Mouse (Mus musculus): ENCODE measurements around the gene Eva1c. TPM values are rescaled to one million over a fixed set of nuclear protein-coding genes. Genes with fewer than 3 reads are reported as not detected.
A peak's percentile ranks its signal among the peaks of the same experiment; 100 is the strongest.

The Eva1c gene
- polyA plus RNA-seq, 1 experiment from 2014 or later = 3.1 TPM

- no peak overlapping the region for H3K27ac ChIP-seq
- WGBS = 90% methylated on average over 5 of the region's 5 CpGs
- H3K9me3 ChIP-seq (ENCODE audit: control insufficient read depth, low read length) = no peaks in the 10 kb centered on the region
- H3K27me3 ChIP-seq (ENCODE audit: control insufficient read depth, insufficient read depth, low read length) = no peaks in the 10 kb centered on the region
- no peak overlapping the region for H3K4me2 ChIP-seq (replicated peaks)
- peaks cover 86% of the 10 kb centered on the region for H3K36me3 ChIP-seq (replicated peaks; ENCODE audit: control insufficient read depth, insufficient read depth)
- ATAC-seq (ENCODE audit: low FRiP score) (no peak), DNase-seq (ENCODE audit: low spot score) (no peak)
- H3K4me1 ChIP-seq (replicated peaks; ENCODE audit: control insufficient read depth, insufficient read depth, low read length) = no peaks in the 10 kb centered on the region
- H3K4me3 ChIP-seq (replicated peaks; ENCODE audit: low read length) = no peak overlapping the region
- H3K9ac ChIP-seq = no peak overlapping the region
Measured at GRCm38 (mm10) chr16:90798848-90799247, 27.7 kb upstream of the Eva1c start.

DNA sequence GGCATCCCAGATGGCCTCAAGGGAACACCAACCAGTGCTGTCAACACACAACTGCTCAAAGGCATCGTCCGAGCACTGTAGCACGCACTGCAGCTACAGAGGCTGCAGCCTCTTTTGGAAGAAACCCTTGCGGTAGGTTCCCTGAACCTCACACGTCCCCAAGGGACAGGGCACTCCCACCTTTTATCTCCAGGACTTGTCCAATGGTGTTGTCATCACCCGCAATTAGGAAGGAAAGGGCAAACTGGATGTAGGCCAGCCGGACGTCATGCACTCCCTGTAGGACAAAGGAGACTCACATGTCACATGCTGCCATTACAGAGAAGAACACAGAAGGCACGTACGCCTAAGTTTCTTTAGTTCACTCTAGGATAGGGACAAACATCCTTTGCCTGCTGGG, 26.7 kb upstream of the Eva1c start:
- Histone ChIP-seq H3K4me1 (replicated peaks; ENCODE audit: control insufficient read depth, insufficient read depth, low read length) (no peaks in the 10 kb centered on the region), H3K36me3 (replicated peaks; ENCODE audit: control insufficient read depth, insufficient read depth) (peaks cover 86% of the 10 kb centered on the region), H3K27me3 (ENCODE audit: control insufficient read depth, insufficient read depth, low read length) (no peaks in the 10 kb centered on the region), H3K4me3 (replicated peaks; ENCODE audit: low read length) (no peak overlapping the region), H3K9ac (no peak overlapping the region), H3K4me2 (replicated peaks) (no peak overlapping the region), H3K9me3 (ENCODE audit: control insufficient read depth, low read length) (no peaks in the 10 kb centered on the region), H3K27ac (no peak overlapping the region)
- 89% methylated on average over 10 of the region's 10 CpGs for WGBS
- ATAC-seq (ENCODE audit: low FRiP score) (no peak), DNase-seq (ENCODE audit: low spot score) (no peak)

DNA sequence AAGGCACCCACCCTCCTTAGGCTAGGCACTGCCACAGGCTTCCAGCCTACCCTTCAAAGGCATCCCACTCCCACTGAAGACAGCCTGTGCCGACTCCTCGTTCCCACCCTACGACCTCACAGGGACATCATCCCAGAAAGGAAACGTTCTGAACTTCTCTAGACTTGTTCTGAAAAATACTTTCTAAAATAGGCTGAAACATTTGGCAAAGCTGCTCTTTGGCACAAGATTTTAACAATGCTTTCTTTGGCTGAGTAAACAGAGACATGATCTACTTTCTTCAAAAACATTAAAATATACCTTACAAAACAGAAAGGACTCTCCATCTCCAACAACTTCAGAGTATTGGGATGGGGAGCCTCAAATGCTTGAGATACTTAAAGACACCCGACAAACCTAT, 25.3 kb upstream of the Eva1c start:
- Histone ChIP-seq H3K9ac (no peak overlapping the region), H3K36me3 (replicated peaks; ENCODE audit: control insufficient read depth, insufficient read depth) (peaks cover 78% of the 10 kb centered on the region), H3K4me2 (replicated peaks) (no peak overlapping the region), H3K4me1 (replicated peaks; ENCODE audit: control insufficient read depth, insufficient read depth, low read length) (no peaks in the 10 kb centered on the region), H3K4me3 (replicated peaks; ENCODE audit: low read length) (no peak overlapping the region), H3K27me3 (ENCODE audit: control insufficient read depth, insufficient read depth, low read length) (no peaks in the 10 kb centered on the region), H3K27ac (no peak overlapping the region), H3K9me3 (ENCODE audit: control insufficient read depth, low read length) (no peaks in the 10 kb centered on the region)
- ATAC-seq (ENCODE audit: low FRiP score) = no peak
- DNase-seq (ENCODE audit: low spot score) = no peak
- 94% methylated on average over 5 of the region's 5 CpGs for WGBS

DNA sequence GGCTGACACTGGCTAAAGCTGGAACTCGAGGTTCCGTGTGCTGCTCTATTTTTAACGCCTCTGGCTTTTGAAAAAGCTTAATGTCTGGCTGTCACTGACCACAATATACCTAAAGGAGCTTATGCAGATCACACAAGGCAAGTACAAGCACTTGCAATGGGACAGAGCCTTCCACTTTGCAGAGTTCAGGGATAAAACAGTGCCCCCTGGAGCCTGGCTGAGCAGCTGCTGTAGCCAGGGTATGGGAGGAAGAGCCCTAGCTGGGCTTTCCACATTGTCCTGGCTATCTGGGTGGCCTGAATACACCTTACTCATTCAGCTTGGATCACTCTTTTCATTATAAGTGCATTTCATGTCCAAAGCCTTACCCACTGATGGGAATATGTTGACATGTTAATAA, 24.6 kb upstream of the Eva1c start:
- Histone ChIP-seq H3K4me1 (replicated peaks; ENCODE audit: control insufficient read depth, insufficient read depth, low read length) (no peaks in the 10 kb centered on the region), H3K4me2 (replicated peaks) (no peak overlapping the region), H3K36me3 (replicated peaks; ENCODE audit: control insufficient read depth, insufficient read depth) (peaks cover 71% of the 10 kb centered on the region), H3K9me3 (ENCODE audit: control insufficient read depth, low read length) (no peaks in the 10 kb centered on the region), H3K27ac (no peak overlapping the region), H3K27me3 (ENCODE audit: control insufficient read depth, insufficient read depth, low read length) (no peaks in the 10 kb centered on the region), H3K4me3 (replicated peaks; ENCODE audit: low read length) (no peak overlapping the region), H3K9ac (no peak overlapping the region)
- 86% methylated on average over 3 of the region's 3 CpGs for WGBS
- ATAC-seq (ENCODE audit: low FRiP score) = no peak
- DNase-seq (ENCODE audit: low spot score) = no peak

- Histone ChIP-seq H3K27me3 (ENCODE audit: control insufficient read depth, insufficient read depth, low read length) (no peaks in the 10 kb centered on the region), H3K9ac (no peak overlapping the region), H3K9me3 (ENCODE audit: control insufficient read depth, low read length) (no peaks in the 10 kb centered on the region), H3K4me3 (replicated peaks; ENCODE audit: low read length) (no peak overlapping the region), H3K4me2 (replicated peaks) (no peak overlapping the region), H3K36me3 (replicated peaks; ENCODE audit: control insufficient read depth, insufficient read depth) (peaks cover 47% of the 10 kb centered on the region), H3K27ac (no peak overlapping the region), H3K4me1 (replicated peaks; ENCODE audit: control insufficient read depth, insufficient read depth, low read length) (0 out of 2 replicates have a peak, but pooled peaks cover 8% of the 10 kb centered on the region)
- ATAC-seq (ENCODE audit: low FRiP score) (no peak), DNase-seq (ENCODE audit: low spot score) (no peak)
- WGBS = 94% methylated on average over 5 of the region's 5 CpGs
Measured at GRCm38 (mm10) chr16:90804466-90804865, 22.1 kb upstream of the Eva1c start.

DNA sequence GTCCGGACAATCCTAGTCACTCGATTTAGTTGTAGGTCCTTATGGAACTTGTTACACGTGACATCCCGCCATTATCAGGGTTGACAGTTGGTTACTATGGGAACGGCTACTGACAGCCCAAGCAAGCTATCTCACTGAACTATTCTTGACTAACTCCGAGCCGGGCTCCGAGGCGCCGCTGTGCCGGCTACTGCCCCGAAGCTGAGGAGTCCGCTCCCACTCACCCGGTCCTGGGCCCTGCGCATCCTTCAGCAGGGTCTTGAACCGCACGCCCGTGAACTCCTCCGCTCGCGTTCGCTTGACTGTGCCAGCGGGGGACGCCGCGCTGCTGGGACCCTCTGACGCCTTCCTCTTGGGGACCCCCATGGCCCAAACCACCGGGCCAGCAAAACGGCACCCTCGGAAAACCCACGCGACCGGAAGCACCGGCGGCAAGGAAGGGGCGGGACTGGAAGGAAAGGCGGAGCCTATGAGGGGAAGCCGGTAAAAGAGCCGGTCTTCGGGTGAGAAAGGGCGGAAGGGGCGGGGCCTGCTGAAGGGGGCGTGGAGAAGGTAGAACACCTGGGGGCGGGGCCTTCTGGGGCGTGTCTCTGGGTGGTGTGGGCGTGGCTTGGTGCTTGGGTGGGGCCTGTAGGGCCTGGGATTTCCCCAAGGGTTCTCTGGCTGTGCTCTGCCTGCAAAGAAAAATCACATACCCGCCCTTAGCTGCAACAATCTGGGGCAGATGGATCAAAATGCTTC, 16.4 kb upstream of the Eva1c start, which contains the start of gene Urb1:
Urb1 (minus strand) TSS at position 439 of the 741 bp plus-strand sequence.
- Histone ChIP-seq H3K27ac (peak within 1 kb of the TSS; percentile 61), H3K4me2 (replicated peaks) (peak within 1 kb of the TSS; percentile 63), H3K9ac (peak within 1 kb of the TSS; percentile 51), H3K27me3 (ENCODE audit: control insufficient read depth, insufficient read depth, low read length) (no peaks in the 10 kb centered on the region), H3K4me3 (replicated peaks; ENCODE audit: low read length) (peak within 1 kb of the TSS; percentile 56), H3K36me3 (replicated peaks; ENCODE audit: control insufficient read depth, insufficient read depth) (peaks cover 3% of the 10 kb centered on the region), H3K9me3 (ENCODE audit: control insufficient read depth, low read length) (no peaks in the 10 kb centered on the region), H3K4me1 (replicated peaks; ENCODE audit: control insufficient read depth, insufficient read depth, low read length) (peaks cover 18% of the 10 kb centered on the region)
- ATAC-seq (ENCODE audit: low FRiP score) (peak; percentile 96), DNase-seq (ENCODE audit: low spot score) (peak; percentile 93)
- WGBS = under 1% methylated on average over 47 of the region's 47 CpGs

DNA sequence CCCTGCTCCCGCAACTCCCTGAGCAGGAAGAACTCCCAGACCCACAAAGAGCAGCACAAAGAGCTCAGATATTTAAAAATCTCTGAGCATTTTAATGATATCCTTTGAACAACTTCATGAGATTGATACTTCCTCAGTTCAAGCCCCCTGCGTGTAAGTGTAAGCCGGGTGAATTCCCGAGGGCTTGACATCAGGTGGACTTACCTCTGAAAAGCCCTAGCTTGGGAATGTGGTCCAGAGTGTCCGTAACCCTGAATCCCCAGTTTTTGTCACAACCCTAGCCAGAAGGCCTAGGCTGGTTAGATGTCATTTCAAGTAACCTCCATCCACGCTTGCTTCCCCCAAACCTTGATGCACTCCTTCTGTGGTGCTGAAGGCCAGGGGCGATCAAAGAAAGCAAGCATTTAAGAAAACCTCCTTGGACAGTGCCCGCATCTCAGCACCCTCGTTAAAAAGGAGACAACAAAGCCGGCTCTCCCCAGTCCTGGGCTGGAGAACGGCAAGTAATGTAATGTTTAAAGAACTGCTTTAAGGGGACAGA, 15.7 kb upstream of the Eva1c start:
- Histone ChIP-seq H3K9ac (peak overlapping the region; percentile 43), H3K4me2 (replicated peaks) (peak overlapping the region; percentile 63), H3K27me3 (ENCODE audit: control insufficient read depth, insufficient read depth, low read length) (no peaks in the 10 kb centered on the region), H3K4me3 (replicated peaks; ENCODE audit: low read length) (peak overlapping the region; percentile 56), H3K36me3 (replicated peaks; ENCODE audit: control insufficient read depth, insufficient read depth) (no peaks in the 10 kb centered on the region), H3K9me3 (ENCODE audit: control insufficient read depth, low read length) (no peaks in the 10 kb centered on the region), H3K4me1 (replicated peaks; ENCODE audit: control insufficient read depth, insufficient read depth, low read length) (peaks cover 18% of the 10 kb centered on the region), H3K27ac (peak overlapping the region; percentile 61)
- 47% methylated on average over 11 of the region's 11 CpGs for WGBS
- ATAC-seq (ENCODE audit: low FRiP score) (peak; percentile 13; the same call in 1 of the 2 replicates), DNase-seq (ENCODE audit: low spot score) (no peak)

GRCm38 (mm10) chr16:90812086-90812485, 14.4 kb upstream of the Eva1c start:
- H3K9me3 ChIP-seq (ENCODE audit: control insufficient read depth, low read length) = no peaks in the 10 kb centered on the region
- ATAC-seq (ENCODE audit: low FRiP score) = no peak
- no peak overlapping the region for H3K27ac ChIP-seq
- no peaks in the 10 kb centered on the region for H3K27me3 ChIP-seq (ENCODE audit: control insufficient read depth, insufficient read depth, low read length)
- H3K9ac ChIP-seq = no peak overlapping the region
- DNase-seq (ENCODE audit: low spot score) = no peak
- no peak overlapping the region for H3K4me3 ChIP-seq (replicated peaks; ENCODE audit: low read length)
- H3K4me1 ChIP-seq (replicated peaks; ENCODE audit: control insufficient read depth, insufficient read depth, low read length) = peaks cover 18% of the 10 kb centered on the region
- H3K36me3 ChIP-seq (replicated peaks; ENCODE audit: control insufficient read depth, insufficient read depth) = no peaks in the 10 kb centered on the region
- 88% methylated on average over 5 of the region's 5 CpGs for WGBS
- H3K4me2 ChIP-seq (replicated peaks) = no peak overlapping the region

DNA sequence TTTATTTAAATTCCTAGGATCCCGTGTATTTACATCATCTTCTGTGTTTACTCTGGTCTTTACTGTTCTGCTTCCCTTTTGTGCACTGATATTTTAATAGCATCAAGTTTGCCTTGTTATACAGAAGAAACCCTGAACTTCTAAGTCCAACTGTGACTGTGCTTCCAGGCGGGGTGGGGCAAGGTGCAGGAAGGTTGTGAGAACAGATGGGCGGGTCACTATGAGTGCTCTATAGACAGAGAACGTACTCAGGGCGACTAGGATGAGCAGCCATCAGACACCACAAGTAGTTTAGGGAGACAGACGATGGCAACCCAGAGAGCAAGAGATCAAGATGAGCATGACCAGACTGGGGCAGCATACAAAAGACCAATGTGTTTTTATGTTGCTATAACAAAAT, 6.2 kb upstream of the Eva1c start:
- ATAC-seq (ENCODE audit: low FRiP score) = no peak
- DNase-seq (ENCODE audit: low spot score) = no peak
- 86% methylated on average over 6 of the region's 6 CpGs for WGBS

More for the DNA sequence above, 6.2 kb upstream of the Eva1c start:
- Histone ChIP-seq H3K27ac (no peak overlapping the region), H3K4me3 (replicated peaks; ENCODE audit: low read length) (no peak overlapping the region), H3K27me3 (ENCODE audit: control insufficient read depth, insufficient read depth, low read length) (no peaks in the 10 kb centered on the region), H3K9me3 (ENCODE audit: control insufficient read depth, low read length) (no peaks in the 10 kb centered on the region), H3K4me1 (replicated peaks; ENCODE audit: control insufficient read depth, insufficient read depth, low read length) (no peaks in the 10 kb centered on the region), H3K36me3 (replicated peaks; ENCODE audit: control insufficient read depth, insufficient read depth) (no peaks in the 10 kb centered on the region), H3K9ac (no peak overlapping the region), H3K4me2 (replicated peaks) (no peak overlapping the region)
